Mouse (Mus musculus) thymus, postnatal 4 days (tissue): Measurements from ENCODE around the gene Clip4.
"Not testable (repeated sequence)": the region's sequence is repeated elsewhere in the genome, so short reads cannot be mapped to it uniquely, and the experiment has no call there.

Experiments used
- DNase-seq: peaks from one replicate; pipeline ENCODE4 v3.0.0; 2021

The Clip4 gene

DNA sequence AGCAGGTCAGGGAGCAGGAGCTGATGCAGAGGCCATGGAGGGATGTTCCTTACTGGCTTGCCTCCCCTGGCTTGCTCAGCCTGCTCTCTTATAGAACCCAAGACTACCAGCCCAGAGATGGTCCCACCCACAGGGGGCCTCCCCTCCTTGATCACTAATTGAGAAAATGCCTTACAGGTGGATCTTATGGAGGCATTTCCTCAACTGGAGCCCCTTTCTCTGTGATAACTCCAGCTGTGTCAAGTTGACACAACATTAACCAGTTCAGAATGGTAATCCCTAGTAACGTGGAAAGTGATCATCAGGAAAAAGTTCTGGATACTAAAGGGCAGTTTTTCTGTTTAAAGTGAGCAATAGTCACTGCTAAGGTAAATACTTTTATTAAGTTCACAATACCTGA, at the start of gene Clip4:
Gene Clip4, plus strand, starts transcription at position 301 of the 400 bp plus-strand sequence.
- DNase-seq = not testable (repeated sequence)

DNA sequence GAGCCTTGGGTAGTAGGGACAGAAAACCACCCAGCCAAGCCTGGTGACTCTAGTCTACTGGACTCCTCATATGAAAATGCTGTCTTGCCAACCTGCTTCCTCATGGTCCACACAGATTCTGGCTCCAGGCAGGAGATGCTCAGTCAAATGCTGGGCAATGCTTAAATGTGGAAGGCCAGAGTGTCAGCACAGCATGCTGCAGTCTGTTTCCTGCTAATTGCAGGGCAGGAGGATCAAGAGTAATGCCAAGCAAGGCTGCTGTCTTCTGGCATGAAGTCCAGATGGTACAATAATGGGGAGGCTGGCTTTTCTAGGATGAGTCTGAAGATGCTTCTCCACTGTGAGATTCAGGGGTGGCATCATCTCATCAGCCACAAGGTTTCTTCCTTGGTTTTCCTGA, 47.8 kb upstream of the Clip4 start:
- no peak for DNase-seq

DNA sequence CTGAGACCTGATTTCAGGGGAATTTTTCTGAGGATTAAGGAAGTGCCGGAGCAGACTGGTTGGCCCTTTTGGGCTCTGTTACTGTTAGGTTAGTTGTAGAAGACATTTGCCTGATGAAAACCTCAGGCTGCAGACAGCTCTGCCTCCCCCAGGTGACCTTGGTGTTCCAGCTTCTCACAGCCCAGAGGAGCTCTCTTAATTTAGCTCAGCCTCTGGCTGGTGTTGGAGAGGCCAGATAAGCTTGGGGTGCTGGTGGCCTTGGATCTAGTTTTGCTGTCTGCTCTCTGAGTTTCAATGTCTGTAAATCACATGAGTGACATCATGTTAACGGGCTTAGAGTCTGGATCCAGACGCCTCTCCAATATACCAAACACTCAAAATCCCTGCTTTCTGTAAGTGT, 47.3 kb upstream of the Clip4 start:
- no peak for DNase-seq

DNA sequence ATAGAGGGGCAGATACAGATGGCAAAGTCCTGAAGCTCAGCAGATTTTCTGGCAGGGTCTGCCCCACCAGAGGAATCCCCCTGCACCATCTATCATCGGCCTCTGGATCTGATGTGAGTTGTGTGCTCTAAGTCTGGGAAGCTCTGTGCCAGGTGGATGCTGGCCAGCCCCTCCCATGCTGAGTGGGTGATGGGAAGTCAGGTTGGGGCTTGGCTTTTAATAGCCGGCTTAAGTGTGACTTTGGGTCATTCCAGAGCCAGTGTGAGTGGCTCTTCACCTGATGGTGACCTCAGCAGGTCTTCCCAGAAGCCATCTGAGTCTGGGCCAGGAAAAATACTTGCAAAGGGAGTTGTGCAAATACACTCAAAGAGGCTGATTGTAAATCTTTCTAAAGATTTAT, 37.6 kb upstream of the Clip4 start:
- no peak for DNase-seq

DNA sequence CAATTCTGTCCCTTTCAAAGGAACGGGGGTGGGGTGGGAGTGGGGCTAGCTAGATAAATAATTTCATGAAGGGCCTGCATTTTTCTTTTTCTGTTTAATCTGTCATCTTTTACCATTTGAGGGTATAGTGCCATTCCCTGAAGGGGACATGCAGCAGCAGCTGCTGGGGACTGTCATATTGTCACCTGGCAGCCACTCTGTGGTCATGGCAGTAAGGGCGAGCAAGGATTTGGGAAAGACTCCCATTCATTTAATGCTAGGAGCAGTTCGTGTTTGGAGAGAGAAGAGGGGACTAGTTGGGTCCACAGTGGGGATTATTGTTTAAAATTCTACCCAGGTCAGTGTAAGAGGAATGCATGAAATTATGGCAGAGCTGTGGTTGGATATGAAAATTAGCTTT, 31.8 kb upstream of the Clip4 start:
- DNase-seq = no peak

DNA sequence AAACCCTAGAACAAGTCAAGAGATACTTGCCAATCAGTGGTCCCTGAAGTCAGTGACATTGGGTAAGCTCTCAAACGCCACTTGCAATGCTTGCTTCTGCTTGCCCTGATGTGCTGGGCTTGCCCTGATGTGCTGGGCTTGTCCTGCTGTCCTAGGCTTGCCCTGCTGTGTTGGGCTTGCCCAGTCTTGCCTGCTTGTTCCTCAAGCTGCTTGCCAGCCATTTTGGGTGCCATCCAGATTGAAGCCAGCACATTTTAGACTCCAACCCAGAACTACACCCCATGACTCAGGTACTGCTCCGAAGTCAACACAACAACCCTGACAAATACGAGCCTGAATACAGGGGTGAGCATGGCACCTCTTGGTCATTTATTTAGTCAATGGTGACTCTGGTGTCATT, 26.1 kb upstream of the Clip4 start:
- DNase-seq = no peak

DNA sequence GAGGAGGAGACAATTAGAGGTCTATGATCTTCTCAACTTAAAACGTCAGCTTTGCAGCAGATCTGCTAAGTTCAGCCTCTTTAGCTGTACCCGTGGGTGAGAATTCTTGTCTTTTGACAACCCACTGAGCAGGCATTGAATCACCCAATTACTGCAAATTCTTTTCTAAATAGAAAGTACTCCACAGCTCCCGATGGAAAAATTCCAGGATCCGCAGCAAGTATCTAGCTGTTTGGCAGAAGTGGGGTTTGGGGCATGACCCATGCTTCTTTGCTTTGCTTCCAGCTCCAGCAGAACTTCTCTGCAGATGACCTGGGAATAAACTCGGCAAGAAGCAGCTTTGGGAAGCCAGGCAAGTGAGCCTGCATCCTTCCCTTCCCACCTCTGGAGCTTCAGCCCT, 25.3 kb upstream of the Clip4 start:
- no peak for DNase-seq

DNA sequence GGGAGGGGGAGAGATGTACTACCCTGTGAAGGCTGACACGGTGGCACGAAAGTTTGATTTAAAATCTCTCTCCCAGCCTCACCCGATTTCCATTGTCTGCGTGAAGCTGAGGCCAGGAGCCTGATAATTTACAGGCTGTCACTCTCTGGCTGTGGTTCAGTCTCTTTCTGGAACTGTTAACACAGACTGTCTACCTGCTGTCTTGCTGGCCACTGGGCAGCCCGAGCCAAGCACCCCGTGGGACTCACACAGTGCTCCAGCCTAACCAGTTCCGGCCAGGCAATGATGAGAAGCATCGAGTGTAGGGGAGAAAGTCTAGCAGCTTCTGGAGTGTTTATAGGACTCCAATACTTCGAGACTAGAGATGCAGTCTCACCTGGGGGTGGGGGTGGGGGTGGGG, 22.2 kb upstream of the Clip4 start:
- no peak for DNase-seq

DNA sequence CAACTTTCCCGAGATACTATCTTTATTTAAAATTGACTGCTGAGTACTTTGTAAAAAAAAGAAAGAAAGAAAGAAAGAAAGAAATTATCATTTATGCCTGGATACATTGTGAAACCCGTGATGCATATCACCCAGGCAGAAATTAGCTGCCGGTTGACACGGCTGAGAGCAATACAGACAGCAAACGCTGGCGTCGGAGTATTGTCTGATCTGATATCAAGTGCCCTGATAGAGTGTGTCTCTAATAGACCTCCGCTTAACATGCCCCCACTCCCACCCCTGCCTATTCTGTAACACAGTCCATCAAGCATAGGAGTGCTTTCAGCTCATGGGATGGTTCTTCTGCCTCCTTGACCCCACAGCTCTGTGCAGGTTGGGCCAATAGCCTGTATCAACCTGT, 20.7 kb upstream of the Clip4 start:
- DNase-seq = no peak

DNA sequence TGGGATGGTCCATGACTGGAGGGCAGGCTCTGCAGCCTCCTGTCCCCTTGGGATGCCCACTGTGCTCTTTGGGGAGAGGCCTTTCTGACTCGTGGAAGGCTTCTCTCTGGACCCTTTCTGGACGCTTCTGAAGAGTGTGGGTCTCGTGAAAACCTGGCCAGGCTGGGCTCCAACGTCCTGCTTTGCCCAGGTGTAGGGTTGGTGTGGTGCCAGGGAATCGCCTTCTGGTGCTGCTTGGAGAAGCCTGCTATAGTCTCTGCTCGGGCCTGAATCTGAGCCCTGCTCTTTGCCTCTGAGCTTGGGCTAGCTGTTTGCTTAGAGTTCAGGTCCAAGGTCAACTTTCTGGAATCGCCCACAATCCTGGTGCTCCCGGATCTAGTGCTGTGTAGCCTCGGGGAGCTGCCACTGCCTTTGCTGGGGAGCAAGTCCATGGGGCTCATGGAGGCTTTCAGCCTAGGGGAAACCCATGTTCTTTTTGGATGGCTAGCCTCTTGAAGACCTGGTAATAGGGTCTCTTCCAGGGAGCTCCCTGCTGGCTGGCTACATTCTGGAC, 18.6 kb upstream of the Clip4 start:
- no peak for DNase-seq

DNA sequence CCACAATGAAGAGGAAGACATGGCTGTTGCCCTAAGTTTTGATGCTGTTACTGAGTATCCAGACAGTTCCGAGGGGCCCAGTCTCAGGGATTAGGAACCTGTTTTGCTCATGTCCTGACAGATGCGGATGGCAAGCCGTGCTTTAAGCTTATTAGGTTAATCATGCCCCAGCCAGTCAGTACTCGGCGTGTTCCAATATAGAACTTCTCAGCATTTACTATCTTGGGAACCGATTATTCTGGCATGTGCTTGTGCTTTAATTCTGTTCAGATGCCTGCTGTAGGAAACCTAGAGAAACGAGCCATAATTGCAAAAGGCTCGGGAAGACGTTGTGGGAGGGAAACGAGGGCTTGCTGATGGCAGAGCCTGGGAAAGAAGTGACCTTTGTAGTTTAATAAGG, 15.4 kb upstream of the Clip4 start, which contains the start of gene Pcare:
Gene Pcare, minus strand, starts transcription at position 64 of the 400 bp plus-strand sequence.
- no peak for DNase-seq

DNA sequence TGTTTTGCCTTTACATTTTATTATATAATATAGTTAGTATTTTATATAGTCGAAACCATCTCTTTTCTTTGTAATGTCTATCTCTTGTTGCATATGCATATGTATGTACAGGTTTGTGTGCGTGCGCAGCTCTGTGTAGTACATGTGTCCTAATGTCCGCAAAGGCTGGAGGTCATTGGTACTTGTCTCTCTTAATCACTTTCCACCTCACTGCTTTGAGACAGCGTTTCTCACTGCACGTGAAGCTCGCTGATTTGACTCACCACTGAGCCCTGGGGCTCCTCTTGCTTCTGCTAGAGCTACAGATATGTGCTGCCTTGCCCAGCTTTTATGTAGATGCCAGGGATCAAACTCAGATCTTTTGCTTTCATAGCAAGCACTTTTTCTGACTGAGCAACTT, 7.7 kb upstream of the Clip4 start:
- no peak for DNase-seq

DNA sequence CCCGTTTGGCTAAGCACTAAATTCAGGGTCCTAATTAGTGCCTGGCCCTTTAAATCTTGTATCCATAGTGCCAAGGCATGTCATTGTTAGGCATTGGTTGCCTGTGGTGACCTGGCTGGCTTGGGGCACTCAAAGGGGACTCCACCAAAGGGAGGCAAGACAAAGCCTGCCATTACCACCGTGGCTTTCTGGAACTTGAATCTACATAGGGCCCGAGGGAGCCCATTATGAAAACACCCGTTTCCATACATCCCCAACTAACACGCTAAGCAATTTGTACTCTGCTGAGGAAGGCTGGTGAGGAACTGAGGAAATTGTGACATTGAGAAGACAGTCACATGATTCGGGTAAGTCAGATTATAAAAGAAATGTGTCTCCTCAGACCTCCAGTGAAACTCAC, 1.3 kb downstream of the Clip4 start:
- DNase-seq = no peak

DNA sequence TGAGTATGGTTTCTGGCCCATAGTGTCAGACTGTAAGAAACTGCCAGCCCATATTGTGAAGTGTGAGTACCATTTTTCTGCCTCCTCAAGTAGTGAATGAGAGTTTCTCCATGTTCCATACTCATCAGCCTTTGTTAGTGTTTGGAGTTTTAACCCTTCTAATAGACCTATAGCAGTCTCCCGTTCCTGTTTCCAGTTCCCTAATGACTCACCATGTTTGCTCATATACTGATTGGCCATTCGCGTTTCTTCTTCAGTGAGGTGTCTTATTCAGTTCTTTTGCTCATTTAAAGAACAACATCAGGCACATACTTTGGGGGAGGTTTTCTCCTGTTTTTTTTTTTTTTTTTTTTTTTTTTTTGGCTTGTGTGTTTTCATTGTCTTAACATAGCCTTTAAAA, 2.4 kb downstream of the Clip4 start:
- DNase-seq = no peak

DNA sequence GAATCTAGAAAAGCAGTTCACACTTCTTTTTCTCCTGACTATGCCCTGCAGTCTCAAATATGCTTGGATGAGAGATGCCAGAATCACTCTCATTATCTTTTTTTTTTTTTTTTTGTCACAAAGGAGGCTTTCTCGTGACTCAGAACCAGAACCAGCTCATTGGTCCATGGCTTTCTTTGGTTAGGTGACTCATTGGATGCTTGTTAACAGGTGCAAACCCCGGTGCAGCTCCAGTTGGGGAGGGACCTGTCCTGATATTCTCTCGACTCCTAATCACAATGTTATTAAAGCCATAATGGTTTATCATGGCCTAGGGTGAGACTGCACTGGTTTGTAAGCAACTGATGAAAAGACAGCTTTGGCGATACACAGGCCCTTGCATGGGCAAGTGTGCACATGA, 5.9 kb downstream of the Clip4 start:
- no peak for DNase-seq

DNA sequence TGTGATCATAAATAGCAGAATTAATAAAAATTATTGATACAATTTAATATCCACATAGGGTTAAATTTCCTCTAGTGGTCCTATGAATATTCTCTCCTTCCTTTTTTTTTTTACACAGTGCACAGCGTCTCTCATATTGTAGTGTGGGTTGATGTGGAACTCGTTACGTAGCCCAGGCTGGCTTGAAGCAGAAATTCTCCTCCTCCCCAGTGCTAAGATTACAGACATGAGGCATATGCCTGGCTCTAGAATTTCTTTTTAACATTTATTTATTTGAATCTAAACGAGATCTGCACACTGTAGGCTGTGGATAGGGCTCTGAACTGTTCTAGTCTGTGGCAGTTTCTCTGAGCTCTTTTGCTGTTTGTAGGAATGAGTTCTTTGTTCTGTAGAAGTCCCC, 7.0 kb downstream of the Clip4 start:
- no peak for DNase-seq

DNA sequence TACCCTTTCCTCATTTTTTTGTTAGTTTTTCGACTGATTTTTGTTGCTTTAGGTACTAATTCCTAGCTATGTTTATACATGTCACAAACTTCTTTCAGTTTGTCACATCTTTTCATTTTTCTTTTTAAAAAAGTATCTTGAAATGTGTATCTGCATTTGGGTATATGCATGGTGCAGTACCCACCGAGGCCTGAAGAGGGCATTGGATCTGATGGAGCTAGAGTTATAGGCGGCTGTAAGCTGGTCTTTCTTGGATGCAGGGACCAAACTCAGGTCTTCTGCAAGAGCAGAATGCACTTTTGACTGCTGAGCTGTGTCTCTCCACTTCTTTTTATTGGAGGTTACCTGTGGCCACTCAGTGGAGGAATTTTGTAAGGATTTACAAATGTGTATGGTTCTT, 10.4 kb downstream of the Clip4 start:
- no peak for DNase-seq

DNA sequence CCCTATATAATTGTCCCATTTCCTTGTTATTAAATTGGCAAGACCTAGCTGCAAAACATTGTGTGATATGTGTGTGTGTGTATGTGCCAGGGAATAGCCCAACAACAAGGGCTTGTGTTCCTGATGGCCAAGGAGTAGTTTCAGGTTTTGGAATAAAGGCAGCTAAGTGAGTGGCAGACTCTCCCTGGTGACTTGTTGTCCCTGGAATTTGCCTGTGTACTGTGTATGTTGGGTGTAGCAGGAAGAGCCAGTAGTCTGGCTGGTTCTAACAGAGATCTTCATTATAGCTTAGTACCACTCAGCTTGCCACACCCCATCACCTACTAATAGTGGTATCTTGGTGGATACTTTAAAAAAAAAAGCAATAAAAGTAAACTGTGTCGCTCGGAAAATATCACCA, 12.2 kb downstream of the Clip4 start:
- DNase-seq = no peak

DNA sequence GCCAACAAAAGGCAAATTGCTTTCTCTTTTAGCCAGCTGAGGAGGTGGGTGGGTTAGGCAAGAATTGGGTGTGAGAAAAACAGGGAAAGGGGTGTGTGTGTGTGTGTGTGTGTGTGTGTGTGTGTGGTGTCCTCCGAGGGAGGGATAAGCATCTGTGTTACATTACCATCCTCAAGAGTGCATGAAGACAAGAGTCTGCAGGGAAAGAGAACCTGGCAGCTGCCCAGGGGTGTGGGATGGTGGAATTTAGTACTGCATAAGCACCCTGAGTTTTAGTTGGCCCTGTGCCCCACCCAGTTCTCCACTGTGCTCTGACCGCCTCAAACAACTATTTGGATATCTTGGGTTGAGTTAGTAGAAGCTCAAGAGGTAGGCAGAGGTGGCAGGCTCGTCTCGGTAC, 12.7 kb downstream of the Clip4 start:
- DNase-seq = no peak

DNA sequence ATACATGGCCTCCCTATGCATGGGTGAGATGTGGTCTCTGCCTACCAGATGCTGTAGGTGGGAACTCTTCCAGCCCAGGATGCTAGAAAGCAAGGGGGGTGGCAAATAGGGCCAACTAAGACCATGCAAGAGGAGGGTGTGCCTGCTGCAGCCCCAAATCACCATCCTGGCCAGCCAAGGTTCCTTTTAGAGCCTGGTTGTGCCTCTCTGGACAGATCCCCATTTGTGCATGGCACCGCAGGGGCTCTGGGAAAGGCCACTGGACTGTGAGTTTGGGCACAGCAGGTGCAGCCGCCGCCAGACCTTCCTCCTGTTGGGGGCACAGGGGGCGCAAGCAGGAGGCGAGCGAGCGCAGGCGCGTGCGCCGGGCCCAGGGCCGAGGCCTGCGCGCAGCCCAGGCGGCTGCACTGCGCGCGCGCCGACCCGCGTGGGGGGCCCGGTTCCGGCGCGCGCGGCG, 14.0 kb downstream of the Clip4 start:
- DNase-seq = peak; percentile 26

DNA sequence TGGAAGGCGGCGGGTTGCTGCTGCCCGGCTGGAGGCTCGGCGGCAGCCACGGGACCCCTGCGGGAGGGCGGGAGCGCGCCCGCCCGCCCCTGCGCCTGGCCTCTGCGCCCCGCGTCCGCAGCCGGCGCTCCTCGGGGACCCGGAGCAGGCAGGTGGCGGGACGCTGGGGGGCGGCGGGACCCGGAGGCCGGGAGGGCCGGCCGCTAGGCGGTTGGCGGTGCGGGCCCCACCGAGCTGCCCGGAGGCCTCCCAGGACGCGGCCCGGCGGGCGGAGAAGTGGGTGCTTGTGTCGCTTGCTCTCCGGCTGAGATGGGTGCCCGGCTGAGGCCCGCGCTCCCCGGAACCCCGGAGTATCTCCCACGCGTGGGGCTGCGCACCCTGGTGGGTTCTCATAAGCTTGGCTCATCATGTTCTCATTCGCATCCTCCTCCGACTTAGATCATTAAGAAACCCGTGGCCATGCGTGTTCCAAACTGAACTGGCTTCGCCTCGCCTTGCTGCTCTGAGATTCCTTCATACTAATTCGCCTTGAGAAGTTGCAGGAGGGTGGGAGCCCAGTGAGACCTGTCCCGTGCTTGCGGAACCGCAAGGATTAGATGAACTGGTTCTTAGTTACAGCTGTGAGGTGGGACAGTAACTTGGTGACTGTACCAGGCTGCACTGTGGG, 14.6 kb downstream of the Clip4 start:
- peak; percentile 27 for DNase-seq

DNA sequence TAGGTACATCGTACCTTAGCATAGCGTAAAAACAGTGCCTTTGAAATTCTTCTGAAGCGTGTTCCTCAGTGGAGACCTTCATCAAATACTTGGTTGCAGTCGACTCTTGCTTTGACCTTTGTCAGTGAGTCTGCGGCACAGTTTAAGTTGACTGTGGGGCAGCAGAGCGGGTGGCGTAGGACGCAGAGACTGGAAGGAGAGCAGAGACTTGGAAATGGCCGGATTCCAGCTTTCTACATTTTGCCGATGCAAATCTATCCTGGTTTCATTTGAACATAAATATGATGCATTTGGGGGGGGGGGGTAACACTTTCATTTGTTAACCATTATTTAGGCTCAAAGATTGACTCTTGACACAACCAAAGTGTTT, 15.1 kb downstream of the Clip4 start:
- DNase-seq = no peak

DNA sequence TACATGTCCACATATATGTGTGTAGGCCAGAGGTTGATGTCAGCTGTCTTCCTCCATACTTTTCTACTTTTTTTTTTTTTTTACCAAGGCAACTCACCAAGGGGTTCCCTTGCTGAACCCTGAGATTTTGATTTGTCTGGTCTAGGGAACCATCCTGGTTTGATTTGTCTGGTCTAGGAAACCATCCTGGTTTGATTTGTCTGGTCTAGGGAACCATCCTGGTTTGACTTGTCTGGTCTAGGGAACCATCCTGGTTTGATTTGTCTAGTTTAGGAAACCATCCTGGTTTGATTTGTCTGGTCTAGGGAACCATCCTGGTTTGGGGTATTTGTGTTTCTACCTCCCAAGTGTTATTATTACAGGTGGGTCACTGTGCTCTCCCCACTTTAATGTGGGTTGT, 18.2 kb downstream of the Clip4 start:
- DNase-seq = no peak

DNA sequence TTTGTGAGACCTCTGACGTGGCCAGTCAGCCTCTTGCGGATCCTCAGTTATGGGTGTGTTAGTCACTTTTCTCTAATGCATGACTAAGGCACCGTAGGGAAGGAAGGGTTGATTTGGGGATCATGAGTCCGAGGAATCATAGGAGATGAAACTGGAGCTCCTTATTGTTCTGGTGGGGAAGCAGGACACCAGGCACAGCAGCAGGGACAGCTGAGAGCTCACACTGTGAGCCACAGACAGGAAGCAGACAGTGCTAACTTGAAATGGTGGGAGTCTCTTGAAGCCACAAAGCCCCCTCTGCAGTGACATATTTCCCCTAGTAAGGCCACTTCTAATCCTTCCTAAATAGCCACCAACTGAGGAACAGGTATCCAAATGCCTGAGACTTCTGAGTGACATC, 22.8 kb downstream of the Clip4 start:
- DNase-seq = no peak

DNA sequence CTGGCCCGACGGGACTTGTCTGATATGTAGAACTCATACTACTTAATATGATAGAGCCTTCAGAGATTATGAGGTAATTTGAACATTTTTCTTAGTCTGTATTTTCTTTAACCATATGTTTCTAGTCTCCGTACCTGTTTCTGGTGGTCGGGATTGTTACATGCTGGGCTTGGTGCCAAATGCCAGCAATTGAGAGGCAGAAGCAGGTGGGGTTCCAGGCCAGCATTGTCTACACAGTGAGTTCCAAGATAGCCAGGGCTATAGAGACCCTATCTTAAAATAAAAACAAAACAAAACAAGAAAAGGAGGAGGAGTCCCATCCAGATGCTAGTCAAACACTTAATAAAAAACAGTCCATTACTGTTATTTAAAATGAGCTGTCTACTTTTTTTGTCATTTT, 23.3 kb downstream of the Clip4 start:
- DNase-seq = no peak
